ENCODE assay signal across 8 mouse cellular contexts in genomic region chr5:103911555-103911954, GRCm38 (mm10). TPM values are rescaled to one million over a fixed set of nuclear protein-coding genes. Genes with fewer than 3 reads are reported as not detected.
DNase-seq lines count a peak whose midpoint lies in the region; ATAC-seq lines count a peak whose summit lies in the region.

No protein-coding gene starts in this region.

- DNase-seq in forebrain, embryonic 10.5 days (ENCODE audit: extremely low spot score, low spot score) = no peak
- DNase-seq in neural tube, embryonic 11.5 days (ENCODE audit: low spot score) = no peak
- DNase-seq in neural tube, embryonic 10.5 days (ENCODE audit: extremely low spot score, low spot score) = no peak
- no peak for DNase-seq in liver, embryonic 13.5 days
- DNase-seq in thymus, postnatal 25 days = peak; percentile 12
- no peak for DNase-seq in retina, postnatal 1 day
- DNase-seq in gastrocnemius, postnatal 36 days = no peak

- ATAC-seq in forebrain, embryonic 16.5 days = no peak
- 0 out of 2 replicates have a peak, but pooled peaks have one; percentile 1 for ATAC-seq in neural tube, embryonic 11.5 days (ENCODE audit: insufficient read depth, low FRiP score, low TSS enrichment)
- no peak for ATAC-seq in liver, embryonic 13.5 days (ENCODE audit: low read depth)

- H3K27ac ChIP-seq in forebrain, embryonic 10.5 days = no peak overlapping the region
- H3K27ac ChIP-seq in forebrain, embryonic 16.5 days (ENCODE audit: low read length) = no peak overlapping the region
- no peak overlapping the region for H3K27ac ChIP-seq in neural tube, embryonic 11.5 days (ENCODE audit: low read depth, low read length)
- no peak overlapping the region for H3K27ac ChIP-seq in liver, embryonic 13.5 days

- H3K36me3 ChIP-seq in forebrain, embryonic 10.5 days (replicated peaks) = no peaks in the 10 kb centered on the region
- H3K36me3 ChIP-seq in forebrain, embryonic 16.5 days (ENCODE audit: control insufficient read depth, insufficient read depth) = no peaks in the 10 kb centered on the region
- H3K36me3 ChIP-seq in neural tube, embryonic 11.5 days (ENCODE audit: control insufficient read depth, insufficient read depth, low read length) = no peaks in the 10 kb centered on the region
- no peaks in the 10 kb centered on the region for H3K36me3 ChIP-seq in liver, embryonic 13.5 days

- H3K4me2 ChIP-seq in forebrain, embryonic 16.5 days (ENCODE audit: low read length) = no peak overlapping the region; the same call in none of the 2 replicates
- H3K4me2 ChIP-seq in neural tube, embryonic 11.5 days (ENCODE audit: low read depth) = no peak overlapping the region
- peak overlapping the region; percentile 95 for H3K4me2 ChIP-seq in liver, embryonic 13.5 days

- H3K9ac ChIP-seq in forebrain, embryonic 16.5 days (replicated peaks; ENCODE audit: low read depth, low read length) = no peak overlapping the region
- no peak overlapping the region for H3K9ac ChIP-seq in neural tube, embryonic 11.5 days (ENCODE audit: low read length)
- no peak overlapping the region for H3K9ac ChIP-seq in liver, embryonic 13.5 days

- H3K27me3 ChIP-seq in forebrain, embryonic 10.5 days (ENCODE audit: poor library complexity, severe bottlenecking) = peaks cover 37% of the 10 kb centered on the region
- H3K27me3 ChIP-seq in forebrain, embryonic 16.5 days (replicated peaks; ENCODE audit: control insufficient read depth, insufficient read depth, low read length) = 0 out of 2 replicates have a peak, but pooled peaks cover 2% of the 10 kb centered on the region
- no peaks in the 10 kb centered on the region for H3K27me3 ChIP-seq in neural tube, embryonic 11.5 days (ENCODE audit: control insufficient read depth, insufficient read depth, low read length)
- H3K27me3 ChIP-seq in liver, embryonic 13.5 days = peaks cover 24% of the 10 kb centered on the region

- intact Hi-C loops in gastrocnemius, postnatal 36 days (cut with DNase I) = no loop called here

- H3K9me3 ChIP-seq in forebrain, embryonic 10.5 days = no peaks in the 10 kb centered on the region
- H3K9me3 ChIP-seq in forebrain, embryonic 16.5 days (ENCODE audit: control insufficient read depth, low read length) = no peaks in the 10 kb centered on the region
- no peaks in the 10 kb centered on the region for H3K9me3 ChIP-seq in neural tube, embryonic 11.5 days (ENCODE audit: control insufficient read depth, low read length)
- no peaks in the 10 kb centered on the region for H3K9me3 ChIP-seq in liver, embryonic 13.5 days (replicated peaks)

- WGBS in forebrain, embryonic 10.5 days = 86% methylated on average over 5 of the region's 5 CpGs
- 85% methylated on average over 5 of the region's 5 CpGs for WGBS in forebrain, embryonic 16.5 days
- 81% methylated on average over 5 of the region's 5 CpGs for WGBS in neural tube, embryonic 11.5 days
- WGBS in liver, embryonic 13.5 days (ENCODE audit: insufficient replicate concordance) = 61% methylated on average over 5 of the region's 5 CpGs

- peak overlapping the region; percentile 86; the same call in 1 of the 2 replicates for H3K4me3 ChIP-seq in forebrain, embryonic 10.5 days
- no peak overlapping the region for H3K4me3 ChIP-seq in forebrain, embryonic 16.5 days (replicated peaks; ENCODE audit: low read length)
- no peak overlapping the region for H3K4me3 ChIP-seq in neural tube, embryonic 11.5 days (ENCODE audit: low read depth, low read length)
- peak overlapping the region; percentile 74; the same call in 1 of the 2 replicates for H3K4me3 ChIP-seq in liver, embryonic 13.5 days (replicated peaks)

- H3K4me1 ChIP-seq in forebrain, embryonic 10.5 days = peaks cover 29% of the 10 kb centered on the region
- peaks cover 22% of the 10 kb centered on the region for H3K4me1 ChIP-seq in forebrain, embryonic 16.5 days (replicated peaks; ENCODE audit: control insufficient read depth, insufficient read depth, low read length)
- no peaks in the 10 kb centered on the region for H3K4me1 ChIP-seq in neural tube, embryonic 11.5 days (ENCODE audit: control insufficient read depth, insufficient read depth, low read length)
- peaks cover 15% of the 10 kb centered on the region for H3K4me1 ChIP-seq in liver, embryonic 13.5 days (replicated peaks)

RNA-seq across cellular contexts. Expression of gene Klhl8, which starts 0.5 kb away (rescaled TPM):
- 8.7 and 9.9 TPM in 2 replicates for polyA plus RNA-seq in forebrain, embryonic 10.5 days (2016; fragmentation: Nextera tagmentation; extraction: Ambion mirVana)
- polyA plus RNA-seq in forebrain, embryonic 16.5 days (2015; fragmentation: Nextera tagmentation; extraction: Ambion mirVana) = 48.8 and 53.4 TPM in 2 replicates
- polyA plus RNA-seq in neural tube, embryonic 11.5 days (2014; fragmentation: Nextera tagmentation; extraction: Ambion mirVana) = 17.3 and 17.7 TPM in 2 replicates
- 1.4 and 1.7 TPM in 2 replicates for polyA plus RNA-seq in liver, embryonic 13.5 days (2015; fragmentation: Nextera tagmentation; extraction: Ambion mirVana)
- total RNA-seq in gastrocnemius, postnatal 36 days (2021) = 10 to 100 TPM; 21.9 to 22.5 TPM

Comparison
In these comparisons a context has a peak if more than half of its experiments do, and no peak if none do; other contexts are left out.
1. H3K4me3 ChIP-seq: peak in forebrain, embryonic 10.5 days (single experiment) and liver, embryonic 13.5 days (single experiment); none in forebrain, embryonic 16.5 days (single experiment) and neural tube, embryonic 11.5 days (single experiment).